Mouse (Mus musculus) retina, embryonic 14.5 days (tissue): Measurements from ENCODE around the gene Nrn1l.

Experiments used
- DNase-seq: peaks from one replicate; pipeline ENCODE4 v3.0.0-alpha.2; 2015; ENCODE audit warnings: low spot score

Gene Nrn1l

GRCm38 (mm10) chr8:105890870-105891269 lies 2.5 kb upstream of the Nrn1l start:
- DNase-seq = no peak

- peak; percentile 53 for DNase-seq
Measured at GRCm38 (mm10) chr8:105892432-105892831, 935 bp upstream of the Nrn1l start.

- peak; percentile 42 for DNase-seq
Measured at GRCm38 (mm10) chr8:105897801-105898480, 4.6 kb downstream of the Nrn1l start.

- DNase-seq = peak; percentile 92
Measured at GRCm38 (mm10) chr8:105900180-105900940, 7.0 kb downstream of the Nrn1l start, which contains the start of gene Pskh1. Pskh1 (plus strand) TSS chr8:105900441.

GRCm38 (mm10) chr8:105900941-105901616 lies 7.7 kb downstream of the Nrn1l start:
- DNase-seq = no peak

GRCm38 (mm10) chr8:105919390-105919789 lies 26.0 kb downstream of the Nrn1l start:
- DNase-seq = no peak

GRCm38 (mm10) chr8:105925123-105925522 lies 31.8 kb downstream of the Nrn1l start:
- DNase-seq = no peak

- DNase-seq = peak; percentile 84
Measured at GRCm38 (mm10) chr8:105930602-105931001, 37.2 kb downstream of the Nrn1l start.

GRCm38 (mm10) chr8:105931271-105931670 lies 37.9 kb downstream of the Nrn1l start:
- no peak for DNase-seq

GRCm38 (mm10) chr8:105932525-105932924 lies 39.2 kb downstream of the Nrn1l start:
- no peak for DNase-seq

GRCm38 (mm10) chr8:105933762-105934161 lies 40.4 kb downstream of the Nrn1l start, which contains the start of gene Ctrl:
Ctrl (minus strand) TSS chr8:105933862.
- DNase-seq = no peak

GRCm38 (mm10) chr8:105935105-105935504 lies 41.7 kb downstream of the Nrn1l start:
- no peak for DNase-seq

- peak; percentile 18 for DNase-seq
Measured at GRCm38 (mm10) chr8:105935863-105936603, 42.7 kb downstream of the Nrn1l start.

- peak; percentile 91 for DNase-seq
Measured at GRCm38 (mm10) chr8:105936866-105937475, 43.6 kb downstream of the Nrn1l start.

- DNase-seq = no peak
Measured at GRCm38 (mm10) chr8:105937496-105938305, 44.3 kb downstream of the Nrn1l start.

GRCm38 (mm10) chr8:105938306-105938669 lies 44.9 kb downstream of the Nrn1l start, which contains the start of gene Psmb10:
Psmb10 (minus strand) TSS chr8:105938444.
- peak; percentile 26 for DNase-seq

GRCm38 (mm10) chr8:105942026-105942425 lies 48.7 kb downstream of the Nrn1l start:
- DNase-seq = no peak

GRCm38 (mm10) chr8:105942542-105942941 lies 49.2 kb downstream of the Nrn1l start:
- DNase-seq = no peak

GRCm38 (mm10) chr8:105943321-105943739 lies 50.0 kb downstream of the Nrn1l start, which contains the start of gene Lcat:
Lcat (minus strand) TSS chr8:105943382.
- DNase-seq = no peak
